Mouse (Mus musculus) kidney, adult 2 months (tissue): Measurements from ENCODE around the gene Hist1h3d.

Source experiments
- CTCF ChIP-seq: fragments of 200-500 bp; conservative IDR thresholded peaks from 2 replicates; pipeline ENCODE4 v1.5.1; 2011; ENCODE audit warnings: low read depth, mild to moderate bottlenecking, control low read depth, low read length, moderate library complexity, mixed read lengths; ENCODE audit not compliant: insufficient read depth, insufficient read length
- POLR2A ChIP-seq: fragments of 200-500 bp; IDR thresholded peaks from one replicate; pipeline ENCODE4 v1.6.1; 2011; ENCODE audit warnings: low read depth, low read length, control low read depth

DNA sequence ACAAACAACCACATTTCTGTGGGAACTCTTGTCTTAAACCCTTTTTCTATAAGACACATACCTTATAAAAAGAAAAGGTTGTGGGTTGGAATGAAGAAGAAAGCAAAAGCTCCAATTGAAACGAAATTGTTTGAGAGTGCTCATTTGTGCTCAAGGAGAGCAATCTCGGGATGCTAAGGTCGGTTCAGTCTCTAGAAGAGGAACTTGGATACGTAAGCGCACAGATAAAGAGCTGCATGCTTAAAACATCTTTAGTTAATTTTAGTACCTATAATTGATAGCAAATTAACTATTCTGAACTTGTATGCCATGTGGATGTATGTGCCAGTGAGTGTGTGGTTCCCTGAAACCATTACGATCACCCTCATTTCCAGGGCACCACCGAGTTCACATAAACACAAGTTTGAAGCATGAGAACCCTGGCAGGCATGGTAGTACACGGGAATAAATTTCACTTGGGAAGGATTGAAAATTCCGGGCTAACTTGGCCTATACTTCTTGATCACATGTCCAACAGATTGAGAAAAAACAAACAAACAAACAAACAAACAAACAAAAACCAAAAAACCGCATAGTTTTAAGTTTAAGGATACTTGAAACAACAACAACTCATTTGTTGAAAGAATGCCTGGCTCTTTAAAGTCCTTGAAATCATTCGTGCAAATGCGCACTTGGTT, 44.6 kb downstream of the Hist1h3d start:
- no peak for TF ChIP-seq CTCF
- TF ChIP-seq POLR2A: no peak
